Mouse (Mus musculus) liver, embryonic 12.5 days (tissue): Measurements from ENCODE around the gene Dcdc2c. TPM values are rescaled to one million over a fixed set of nuclear protein-coding genes. Genes with fewer than 3 reads are reported as not detected.
A peak's percentile ranks its signal among the peaks of the same experiment; 100 is the strongest.

ENCODE experiments used
- ATAC-seq: fragments of 200-750 bp; cut with Nextera tagmentation; 2 replicates; pipeline ENCODE4 v1.8.0; 2017; ENCODE audit warnings: moderate number of reproducible peaks, mild to moderate bottlenecking, moderate library complexity
- H3K27ac ChIP-seq: fragments of 300-500 bp; sonication (generic); 2 replicates; pipeline ENCODE4 v1.5.1; 2016; ENCODE audit warnings: mild to moderate bottlenecking
- H3K27me3 ChIP-seq: fragments of 300-500 bp; sonication (generic); replicated peaks from 2 replicates; pipeline ENCODE4 v1.6.1; 2016; ENCODE audit warnings: mild to moderate bottlenecking, moderate library complexity
- H3K36me3 ChIP-seq: fragments of 300-500 bp; sonication (generic); 2 replicates; pipeline ENCODE4 v1.6.1; 2016; ENCODE audit warnings: mild to moderate bottlenecking, moderate library complexity
- H3K4me1 ChIP-seq: fragments of 300-500 bp; sonication (generic); 2 replicates; pipeline ENCODE4 v1.6.1; 2016
- H3K4me2 ChIP-seq: fragments of 300-500 bp; sonication (generic); 2 replicates; pipeline ENCODE4 v1.6.1; 2016; ENCODE audit warnings: mild to moderate bottlenecking, moderate library complexity
- H3K4me3 ChIP-seq: fragments of 300-500 bp; sonication (generic); 2 replicates; pipeline ENCODE4 v1.5.1; 2016; ENCODE audit warnings: mild to moderate bottlenecking, moderate library complexity
- H3K9ac ChIP-seq: fragments of 300-500 bp; sonication (generic); 2 replicates; pipeline ENCODE4 v1.6.1; 2016; ENCODE audit warnings: mild to moderate bottlenecking, moderate library complexity
- H3K9me3 ChIP-seq: fragments of 300-500 bp; sonication (generic); replicated peaks from 2 replicates; pipeline ENCODE4 v1.6.1; 2016; ENCODE audit warnings: mild to moderate bottlenecking, moderate library complexity
- WGBS: fragments of 180-500 bp; shearing (Covaris S2); methylation state at CpG from one replicate; pipeline ENCODE4 v1.1.7; 2016; ENCODE audit not compliant: insufficient replicate concordance; 5-methylcytosine and 5-hydroxymethylcytosine counted together
- polyA plus RNA-seq: library from polyadenylated mRNA; unstranded; fragments of >200 nt; fragmentation: Nextera tagmentation; extraction: Ambion mirVana; gene quantifications from 2 replicates; pipeline ENCODE4 v1.2.1, GENCODE M21; 2016

The Dcdc2c gene
- polyA plus RNA-seq = not detected in 2 replicates

- WGBS = 46% methylated on average over 15 of the region's 15 CpGs
- H3K27ac ChIP-seq = no peak within 1 kb of the TSS
- no peaks in the 10 kb centered on the region for H3K36me3 ChIP-seq
- H3K9me3 ChIP-seq = no peaks in the 10 kb centered on the region
- no peak within 1 kb of the TSS for H3K4me3 ChIP-seq
- no peak within 1 kb of the TSS for H3K4me2 ChIP-seq
- ATAC-seq = no peak
- H3K27me3 ChIP-seq = peaks cover 13% of the 10 kb centered on the region
- no peaks in the 10 kb centered on the region for H3K4me1 ChIP-seq
- H3K9ac ChIP-seq = no peak within 1 kb of the TSS
Measured at GRCm38 (mm10) chr12:28552299-28552698, at the start of gene Dcdc2c. TSS of gene Dcdc2c (minus strand) at chr12:28552399.

- Histone ChIP-seq H3K9ac (no peak overlapping the region), H3K27me3 (peaks cover 5% of the 10 kb centered on the region; the same call in 1 of the 2 replicates), H3K4me1 (no peaks in the 10 kb centered on the region), H3K9me3 (no peaks in the 10 kb centered on the region), H3K4me3 (no peak overlapping the region), H3K36me3 (no peaks in the 10 kb centered on the region), H3K4me2 (no peak overlapping the region), H3K27ac (no peak overlapping the region)
- no peak for ATAC-seq
- WGBS = 36% methylated on average over 2 of the region's 2 CpGs
Measured at GRCm38 (mm10) chr12:28598526-28598991, 46.4 kb upstream of the Dcdc2c start.

- no peak overlapping the region for H3K4me3 ChIP-seq
- 24% methylated on average over 3 of the region's 3 CpGs for WGBS
- peaks cover 5% of the 10 kb centered on the region; the same call in 1 of the 2 replicates for H3K27me3 ChIP-seq
- no peaks in the 10 kb centered on the region for H3K36me3 ChIP-seq
- no peak overlapping the region for H3K4me2 ChIP-seq
- ATAC-seq = no peak
- H3K9me3 ChIP-seq = no peaks in the 10 kb centered on the region
- H3K27ac ChIP-seq = no peak overlapping the region
- no peaks in the 10 kb centered on the region for H3K4me1 ChIP-seq
- H3K9ac ChIP-seq = no peak overlapping the region
Measured at GRCm38 (mm10) chr12:28598110-28598509, 45.9 kb upstream of the Dcdc2c start.

- Histone ChIP-seq H3K4me2 (no peak overlapping the region), H3K36me3 (no peaks in the 10 kb centered on the region), H3K4me1 (no peaks in the 10 kb centered on the region), H3K9me3 (no peaks in the 10 kb centered on the region), H3K9ac (no peak overlapping the region), H3K4me3 (no peak overlapping the region), H3K27ac (no peak overlapping the region), H3K27me3 (peaks cover 5% of the 10 kb centered on the region; the same call in 1 of the 2 replicates)
- 60% methylated on average over 9 of the region's 9 CpGs for WGBS
- ATAC-seq = no peak
Measured at GRCm38 (mm10) chr12:28597699-28598098, 45.5 kb upstream of the Dcdc2c start.

- H3K27me3 ChIP-seq = no peaks in the 10 kb centered on the region
- no peak overlapping the region for H3K4me3 ChIP-seq
- no peaks in the 10 kb centered on the region for H3K36me3 ChIP-seq
- no peak for ATAC-seq
- no peaks in the 10 kb centered on the region for H3K4me1 ChIP-seq
- no peaks in the 10 kb centered on the region for H3K9me3 ChIP-seq
- H3K4me2 ChIP-seq = no peak overlapping the region
- H3K9ac ChIP-seq = no peak overlapping the region
- no peak overlapping the region for H3K27ac ChIP-seq
Measured at GRCm38 (mm10) chr12:28596851-28597250, 44.7 kb upstream of the Dcdc2c start.

GRCm38 (mm10) chr12:28590428-28590827 lies 38.2 kb upstream of the Dcdc2c start:
- no peak overlapping the region for H3K9ac ChIP-seq
- no peaks in the 10 kb centered on the region for H3K9me3 ChIP-seq
- no peak overlapping the region for H3K27ac ChIP-seq
- no peaks in the 10 kb centered on the region for H3K4me1 ChIP-seq
- 33% methylated on average over 13 of the region's 13 CpGs for WGBS
- no peak overlapping the region for H3K4me3 ChIP-seq
- no peak for ATAC-seq
- no peaks in the 10 kb centered on the region for H3K36me3 ChIP-seq
- no peak overlapping the region for H3K4me2 ChIP-seq
- peaks cover 37% of the 10 kb centered on the region for H3K27me3 ChIP-seq

GRCm38 (mm10) chr12:28589090-28589868 lies 37.1 kb upstream of the Dcdc2c start:
- WGBS = 8% methylated on average over 24 of the region's 24 CpGs
- no peak overlapping the region for H3K9ac ChIP-seq
- H3K4me1 ChIP-seq = no peaks in the 10 kb centered on the region

GRCm38 (mm10) chr12:28587949-28588348 lies 35.8 kb upstream of the Dcdc2c start:
- no peaks in the 10 kb centered on the region for H3K36me3 ChIP-seq
- WGBS = 71% methylated on average over 6 of the region's 6 CpGs
- H3K27ac ChIP-seq = no peak overlapping the region
- no peak overlapping the region for H3K4me2 ChIP-seq
- H3K4me1 ChIP-seq = no peaks in the 10 kb centered on the region
- no peak overlapping the region for H3K9ac ChIP-seq
- H3K27me3 ChIP-seq = peaks cover 38% of the 10 kb centered on the region
- H3K4me3 ChIP-seq = no peak overlapping the region
- H3K9me3 ChIP-seq = no peaks in the 10 kb centered on the region
- no peak for ATAC-seq

More at GRCm38 (mm10) chr12:28589090-28589868, 37.1 kb upstream of the Dcdc2c start:
- Histone ChIP-seq H3K27me3 (peaks cover 38% of the 10 kb centered on the region), H3K4me3 (peak overlapping the region; percentile 35), H3K36me3 (no peaks in the 10 kb centered on the region), H3K27ac (no peak overlapping the region), H3K9me3 (no peaks in the 10 kb centered on the region), H3K4me2 (peak overlapping the region; percentile 61)
- ATAC-seq = peak; percentile 83

- no peaks in the 10 kb centered on the region for H3K9me3 ChIP-seq
- H3K4me3 ChIP-seq = no peak overlapping the region
- no peak for ATAC-seq
- no peak overlapping the region for H3K9ac ChIP-seq
- H3K36me3 ChIP-seq = no peaks in the 10 kb centered on the region
- no peaks in the 10 kb centered on the region for H3K4me1 ChIP-seq
- H3K4me2 ChIP-seq = no peak overlapping the region
- H3K27me3 ChIP-seq = peaks cover 14% of the 10 kb centered on the region
- 31% methylated on average over 3 of the region's 3 CpGs for WGBS
- H3K27ac ChIP-seq = no peak overlapping the region
Measured at GRCm38 (mm10) chr12:28584036-28584435, 31.8 kb upstream of the Dcdc2c start.

- Histone ChIP-seq H3K9ac (no peak within 1 kb of the TSS), H3K9me3 (no peaks in the 10 kb centered on the region), H3K27me3 (peaks cover 7% of the 10 kb centered on the region; the same call in 1 of the 2 replicates), H3K4me3 (no peak within 1 kb of the TSS), H3K27ac (no peak within 1 kb of the TSS), H3K4me2 (no peak within 1 kb of the TSS), H3K4me1 (no peaks in the 10 kb centered on the region), H3K36me3 (no peaks in the 10 kb centered on the region)
- whole genome bisulfite sequencing = 73% methylated on average over 8 of the region's 8 CpGs
- ATAC-seq = no peak
Measured at GRCm38 (mm10) chr12:28582423-28582822, 30.2 kb upstream of the Dcdc2c start, which contains the start of gene Allc. TSS of gene Allc (minus strand) at chr12:28582523.

GRCm38 (mm10) chr12:28579132-28579531 lies 26.9 kb upstream of the Dcdc2c start:
- no peak overlapping the region for H3K9ac ChIP-seq
- H3K27ac ChIP-seq = no peak overlapping the region
- WGBS = 28% methylated on average over 4 of the region's 4 CpGs
- no peak overlapping the region for H3K4me3 ChIP-seq
- no peak overlapping the region for H3K4me2 ChIP-seq
- H3K4me1 ChIP-seq = no peaks in the 10 kb centered on the region
- ATAC-seq = no peak
- no peaks in the 10 kb centered on the region for H3K36me3 ChIP-seq
- H3K27me3 ChIP-seq = no peaks in the 10 kb centered on the region
- no peaks in the 10 kb centered on the region for H3K9me3 ChIP-seq

- H3K27ac ChIP-seq = no peak overlapping the region
- no peak overlapping the region for H3K9ac ChIP-seq
- H3K4me3 ChIP-seq = no peak overlapping the region
- H3K4me2 ChIP-seq = no peak overlapping the region
- H3K27me3 ChIP-seq = no peaks in the 10 kb centered on the region
- H3K9me3 ChIP-seq = no peaks in the 10 kb centered on the region
- no peaks in the 10 kb centered on the region for H3K36me3 ChIP-seq
- H3K4me1 ChIP-seq = no peaks in the 10 kb centered on the region
- peak; percentile 27; the same call in 1 of the 2 replicates for ATAC-seq
- WGBS = 31% methylated on average over 3 of the region's 3 CpGs
Measured at GRCm38 (mm10) chr12:28578147-28578546, 25.9 kb upstream of the Dcdc2c start.
